25 mouse cellular contexts compared by ENCODE assay signal in the genomic region with DNA sequence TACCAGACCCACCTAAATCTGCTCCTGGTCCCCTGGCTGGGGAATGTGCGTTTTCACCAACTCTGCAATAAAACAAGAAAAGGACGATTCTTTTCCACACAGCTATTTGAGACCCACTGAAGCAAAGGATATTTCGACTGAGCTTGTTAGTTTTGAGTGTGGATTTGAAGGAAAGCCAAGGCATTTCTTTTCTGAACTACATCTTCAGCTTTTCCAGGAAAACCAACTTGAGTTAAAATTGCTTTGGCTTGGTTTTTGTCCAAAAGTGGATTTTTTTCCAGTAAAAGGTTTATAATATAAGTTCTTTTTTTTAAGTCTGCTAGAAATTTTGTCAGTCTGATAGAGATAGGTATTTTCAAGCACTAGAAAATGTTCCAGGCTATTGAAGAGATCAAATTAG. TPM values are rescaled to one million over a fixed set of nuclear protein-coding genes. Genes with fewer than 3 reads are reported as not detected.
A peak's percentile ranks its signal among the peaks of the same experiment; 100 is the strongest.
DNase-seq lines count a peak whose midpoint lies in the region; ATAC-seq and TF ChIP-seq lines count a peak whose summit lies in the region.
"Had no signal": no experiment of that assay in that cellular context is flagged by ENCODE, and none has a peak within 500 bp of the region (broad histone marks: within the 10 kb centered on the region; RNA-seq: fewer than 3 reads in every experiment).

No protein-coding gene starts in this region.

- H3K9me3 ChIP-seq in embryonic facial prominence, embryonic 14.5 days (ENCODE audit: control insufficient read depth, low read length) = no peaks in the 10 kb centered on the region
- no peaks in the 10 kb centered on the region for H3K9me3 ChIP-seq in embryonic facial prominence, embryonic 10.5 days
- no peaks in the 10 kb centered on the region for H3K9me3 ChIP-seq in lung, embryonic 15.5 days
- H3K9me3 ChIP-seq in lung, postnatal 0 days (ENCODE audit: low read length) = no peaks in the 10 kb centered on the region
- H3K9me3 ChIP-seq in stomach, embryonic 14.5 days (ENCODE audit: control insufficient read depth, low read depth, low read length) = no peaks in the 10 kb centered on the region
- no peaks in the 10 kb centered on the region for H3K9me3 ChIP-seq in intestine, embryonic 15.5 days
- H3K9me3 ChIP-seq: embryonic facial prominence, embryonic 12.5 days; forebrain, embryonic 13.5 days; heart, embryonic 15.5 days; hindbrain, embryonic 13.5 days had no signal

- no peak for ATAC-seq in embryonic facial prominence, embryonic 14.5 days (ENCODE audit: low read depth)
- no peak for ATAC-seq in lung, embryonic 15.5 days (ENCODE audit: borderline replicate concordance, extremely low read depth, low FRiP score, low TSS enrichment)
- ATAC-seq in lung, postnatal 0 days = no peak
- ATAC-seq in stomach, embryonic 14.5 days (ENCODE audit: insufficient number of reproducible peaks, insufficient read depth, low FRiP score, low read depth) = no peak
- ATAC-seq in intestine, embryonic 15.5 days = no peak

- no peaks in the 10 kb centered on the region for H3K36me3 ChIP-seq in embryonic facial prominence, embryonic 14.5 days (ENCODE audit: control insufficient read depth, insufficient read depth, low read length)
- H3K36me3 ChIP-seq in embryonic facial prominence, embryonic 10.5 days (replicated peaks) = no peaks in the 10 kb centered on the region
- no peaks in the 10 kb centered on the region for H3K36me3 ChIP-seq in lung, embryonic 15.5 days
- no peaks in the 10 kb centered on the region for H3K36me3 ChIP-seq in lung, postnatal 0 days (ENCODE audit: insufficient read depth, low read length)
- no peaks in the 10 kb centered on the region for H3K36me3 ChIP-seq in stomach, embryonic 14.5 days (ENCODE audit: control insufficient read depth, insufficient read depth, low read length)
- H3K36me3 ChIP-seq in intestine, embryonic 15.5 days = no peaks in the 10 kb centered on the region
- H3K36me3 ChIP-seq: embryonic facial prominence, embryonic 12.5 days; heart, embryonic 15.5 days; hindbrain, embryonic 13.5 days had no signal

- no peaks in the 10 kb centered on the region for H3K27me3 ChIP-seq in embryonic facial prominence, embryonic 14.5 days (replicated peaks; ENCODE audit: control insufficient read depth, insufficient read depth, low read length)
- H3K27me3 ChIP-seq in embryonic facial prominence, embryonic 10.5 days (replicated peaks; ENCODE audit: low read depth, poor library complexity, severe bottlenecking) = no peaks in the 10 kb centered on the region
- no peaks in the 10 kb centered on the region for H3K27me3 ChIP-seq in lung, embryonic 15.5 days
- no peaks in the 10 kb centered on the region for H3K27me3 ChIP-seq in lung, postnatal 0 days (replicated peaks; ENCODE audit: insufficient read depth, low read length)
- H3K27me3 ChIP-seq in stomach, embryonic 14.5 days (ENCODE audit: control insufficient read depth, insufficient read depth, low read length) = no peaks in the 10 kb centered on the region
- H3K27me3 ChIP-seq in intestine, embryonic 15.5 days (replicated peaks) = no peaks in the 10 kb centered on the region
- H3K27me3 ChIP-seq: embryonic facial prominence, embryonic 12.5 days; forebrain, embryonic 13.5 days; heart, embryonic 15.5 days; hindbrain, embryonic 13.5 days had no signal

- H3K27ac ChIP-seq in embryonic facial prominence, embryonic 14.5 days (replicated peaks; ENCODE audit: low read depth, low read length) = peak overlapping the region; percentile 36; the same call in 1 of the 2 replicates
- no peak overlapping the region for H3K27ac ChIP-seq in embryonic facial prominence, embryonic 10.5 days (replicated peaks)
- peak overlapping the region; percentile 24; the same call in 1 of the 2 replicates for H3K27ac ChIP-seq in lung, embryonic 15.5 days
- H3K27ac ChIP-seq in lung, postnatal 0 days (ENCODE audit: low read length) = no peak overlapping the region
- peak overlapping the region; percentile 52; the same call in 1 of the 2 replicates for H3K27ac ChIP-seq in stomach, embryonic 14.5 days (ENCODE audit: low read length)
- no peak overlapping the region for H3K27ac ChIP-seq in intestine, embryonic 15.5 days
- H3K27ac ChIP-seq: embryonic facial prominence, embryonic 12.5 days; forebrain, embryonic 13.5 days; heart, adult 2 months; heart, embryonic 15.5 days; hindbrain, embryonic 13.5 days; hindbrain, postnatal 0 days had no signal

- no peak for TF ChIP-seq EP300 in lung, postnatal 0 days (IDR thresholded peaks at IDR 0.05)

- TF ChIP-seq CTCF in lung, postnatal 0 days (IDR thresholded peaks at IDR 0.05) = no peak

- no peak overlapping the region for H3K9ac ChIP-seq in embryonic facial prominence, embryonic 14.5 days (ENCODE audit: low read depth, low read length)
- H3K9ac ChIP-seq in lung, embryonic 15.5 days = no peak overlapping the region
- H3K9ac ChIP-seq in lung, postnatal 0 days (replicated peaks; ENCODE audit: low read depth) = no peak overlapping the region
- H3K9ac ChIP-seq in stomach, embryonic 14.5 days (replicated peaks; ENCODE audit: low read depth, low read length) = no peak overlapping the region
- H3K9ac ChIP-seq in intestine, embryonic 15.5 days = no peak overlapping the region
- H3K9ac ChIP-seq: embryonic facial prominence, embryonic 12.5 days; forebrain, embryonic 13.5 days; heart, embryonic 15.5 days; hindbrain, embryonic 13.5 days had no signal

- no peak overlapping the region for H3K4me3 ChIP-seq in embryonic facial prominence, embryonic 14.5 days (ENCODE audit: low read depth, low read length)
- no peak overlapping the region for H3K4me3 ChIP-seq in embryonic facial prominence, embryonic 10.5 days
- H3K4me3 ChIP-seq in lung, embryonic 15.5 days = no peak overlapping the region
- H3K4me3 ChIP-seq in lung, postnatal 0 days (ENCODE audit: low read depth, low read length) = no peak overlapping the region
- H3K4me3 ChIP-seq in stomach, embryonic 14.5 days (ENCODE audit: low read depth, low read length) = no peak overlapping the region
- no peak overlapping the region for H3K4me3 ChIP-seq in intestine, embryonic 15.5 days (replicated peaks)
- H3K4me3 ChIP-seq: embryonic facial prominence, embryonic 12.5 days; forebrain, embryonic 13.5 days; heart, adult 2 months; heart, embryonic 15.5 days; hindbrain, embryonic 13.5 days had no signal

- peak; percentile 89 for DNase-seq in embryonic facial prominence, embryonic 14.5 days (ENCODE audit: low spot score)
- no peak for DNase-seq in embryonic facial prominence, embryonic 10.5 days (ENCODE audit: low spot score)
- no peak for DNase-seq in lung, postnatal 0 days (ENCODE audit: low spot score)
- no peak for DNase-seq in gastrocnemius, postnatal 36 days
- DNase-seq: adrenal gland, postnatal 10 days; cerebellum, adult 11 months; cerebellum, adult 8-10 months; cerebellum, postnatal 14 days; embryo, embryonic 11 days; gastrocnemius, postnatal 10 days; heart, adult 2 months; heart, postnatal 14 days had no signal

- 47% methylated on average over 3 of the region's 3 CpGs for WGBS in embryonic facial prominence, embryonic 14.5 days
- WGBS in embryonic facial prominence, embryonic 10.5 days = 89% methylated on average over 3 of the region's 3 CpGs
- 59% methylated on average over 3 of the region's 3 CpGs for WGBS in lung, embryonic 15.5 days
- WGBS in lung, postnatal 0 days = 62% methylated on average over 3 of the region's 3 CpGs
- 53% methylated on average over 3 of the region's 3 CpGs for WGBS in stomach, embryonic 14.5 days
- 52% methylated on average over 3 of the region's 3 CpGs for WGBS in intestine, embryonic 15.5 days

- no peak overlapping the region for H3K4me2 ChIP-seq in embryonic facial prominence, embryonic 14.5 days (ENCODE audit: low read depth, low read length)
- H3K4me2 ChIP-seq in lung, embryonic 15.5 days = no peak overlapping the region
- H3K4me2 ChIP-seq in lung, postnatal 0 days (replicated peaks; ENCODE audit: low read depth, low read length) = no peak overlapping the region
- H3K4me2 ChIP-seq in stomach, embryonic 14.5 days (replicated peaks; ENCODE audit: low read depth, low read length) = no peak overlapping the region
- H3K4me2 ChIP-seq in intestine, embryonic 15.5 days (replicated peaks) = no peak overlapping the region
- H3K4me2 ChIP-seq: embryonic facial prominence, embryonic 12.5 days; forebrain, embryonic 13.5 days; heart, embryonic 11.5 days; heart, embryonic 15.5 days; hindbrain, embryonic 13.5 days had no signal

- H3K4me1 ChIP-seq in embryonic facial prominence, embryonic 14.5 days (ENCODE audit: control insufficient read depth, insufficient read depth, low read length) = no peaks in the 10 kb centered on the region
- H3K4me1 ChIP-seq in embryonic facial prominence, embryonic 10.5 days = no peaks in the 10 kb centered on the region
- H3K4me1 ChIP-seq in lung, embryonic 15.5 days = 0 out of 2 replicates have a peak, but pooled peaks cover 23% of the 10 kb centered on the region
- no peaks in the 10 kb centered on the region for H3K4me1 ChIP-seq in lung, postnatal 0 days (ENCODE audit: insufficient read depth, low read depth, low read length)
- H3K4me1 ChIP-seq in stomach, embryonic 14.5 days (ENCODE audit: control insufficient read depth, insufficient read depth, low read length) = peaks cover 3% of the 10 kb centered on the region; the same call in 1 of the 2 replicates
- H3K4me1 ChIP-seq in intestine, embryonic 15.5 days (replicated peaks) = no peaks in the 10 kb centered on the region
- H3K4me1 ChIP-seq: embryonic facial prominence, embryonic 12.5 days; forebrain, embryonic 13.5 days; heart, embryonic 15.5 days; hindbrain, embryonic 13.5 days had no signal

- intact Hi-C loops in gastrocnemius, postnatal 36 days (cut with DNase I) = no loop called here

RNA-seq across cellular contexts. Expression of a gene that starts 13.1 kb away (rescaled TPM):
- 0.93 and 2.5 TPM in 2 replicates for polyA plus RNA-seq in embryonic facial prominence, embryonic 14.5 days (2014; fragmentation: Nextera tagmentation; extraction: Ambion mirVana)
- 0.52 TPM in 1 of 2 replicates, not detected in the other for polyA plus RNA-seq in embryonic facial prominence, embryonic 10.5 days (2016; fragmentation: Nextera tagmentation; extraction: Ambion mirVana)
- polyA plus RNA-seq in lung, embryonic 15.5 days (2015; fragmentation: Nextera tagmentation; extraction: Ambion mirVana) = 1.3 and 1.4 TPM in 2 replicates
- 1.2 and 1.6 TPM in 2 replicates for polyA plus RNA-seq in lung, postnatal 0 days (2015; fragmentation: Nextera tagmentation; extraction: Ambion mirVana)
- 2.1 and 3.7 TPM in 2 replicates for polyA plus RNA-seq in stomach, embryonic 14.5 days (2014; fragmentation: Nextera tagmentation; extraction: Ambion mirVana)
- not detected for total RNA-seq in gastrocnemius, postnatal 36 days (2021)
- 1.4 and 1.5 TPM in 2 replicates for polyA plus RNA-seq in intestine, embryonic 15.5 days (2015; fragmentation: Nextera tagmentation; extraction: Ambion mirVana)
- total RNA-seq: common myeloid progenitor, adult 5-6 weeks; hematopoietic stem cell, adult 5-6 weeks; MEL had no signal
- polyA plus RNA-seq: C2C12 had no signal

Comparison
In these comparisons a context has a peak if more than half of its experiments do, and no peak if none do; other contexts are left out.
1. H3K27ac ChIP-seq: peak in embryonic facial prominence, embryonic 14.5 days (single experiment), lung, embryonic 15.5 days (single experiment) and stomach, embryonic 14.5 days (single experiment); none in embryonic facial prominence, embryonic 10.5 days (single experiment), lung, postnatal 0 days (single experiment) and intestine, embryonic 15.5 days (single experiment).